Mouse (Mus musculus) midbrain, embryonic 11.5 days (tissue): ENCODE measurements around the gene Sp7. TPM values are rescaled to one million over a fixed set of nuclear protein-coding genes. Genes with fewer than 3 reads are reported as not detected.

Experiments
- ATAC-seq: fragments of 200-750 bp; cut with Nextera tagmentation; 2 replicates; pipeline ENCODE4 v1.8.0; 2017; ENCODE audit warnings: moderate TSS enrichment, moderate library complexity; ENCODE audit not compliant: low FRiP score
- DNase-seq: peaks from one replicate; pipeline ENCODE4 v3.0.0; 2015; ENCODE audit warnings: low spot score; ENCODE audit errors: missing footprints
- H3K27ac ChIP-seq: fragments of 300-500 bp; sonication (generic); 2 replicates; pipeline ENCODE4 v1.5.1; 2014; ENCODE audit warnings: low read depth, low read length
- H3K27me3 ChIP-seq: fragments of 300-500 bp; sonication (generic); 2 replicates; pipeline ENCODE4 v1.6.1; 2014; ENCODE audit warnings: mild to moderate bottlenecking, low read length, moderate library complexity, mixed read lengths; ENCODE audit not compliant: control insufficient read depth, insufficient read depth
- H3K36me3 ChIP-seq: fragments of 300-500 bp; sonication (generic); 2 replicates; pipeline ENCODE4 v1.6.1; 2014; ENCODE audit warnings: mild to moderate bottlenecking, low read length, moderate library complexity, mixed read lengths; ENCODE audit not compliant: control insufficient read depth, insufficient read depth
- H3K4me1 ChIP-seq: fragments of 300-500 bp; sonication (generic); 2 replicates; pipeline ENCODE4 v1.6.1; 2014; ENCODE audit warnings: low read length; ENCODE audit not compliant: control insufficient read depth, insufficient read depth
- H3K4me2 ChIP-seq: fragments of 300-500 bp; sonication (generic); 2 replicates; pipeline ENCODE4 v1.6.1; 2014; ENCODE audit warnings: mild to moderate bottlenecking, moderate library complexity
- H3K4me3 ChIP-seq: fragments of 300-500 bp; sonication (generic); 2 replicates; pipeline ENCODE4 v1.5.1; 2014; ENCODE audit warnings: low read depth, low read length
- H3K9ac ChIP-seq: fragments of 300-500 bp; sonication (generic); 2 replicates; pipeline ENCODE4 v1.6.1; 2014; ENCODE audit warnings: low read length
- H3K9me3 ChIP-seq: fragments of 300-500 bp; sonication (generic); 2 replicates; pipeline ENCODE4 v1.6.1; 2016; ENCODE audit warnings: low read length; ENCODE audit not compliant: control insufficient read depth
- WGBS: fragments of 180-500 bp; shearing (Covaris S2); extraction: QIAGEN DNeasy Blood & Tissue Kit; methylation state at CpG from one replicate; pipeline ENCODE4 v1.1.7; 2014; 5-methylcytosine and 5-hydroxymethylcytosine counted together
- polyA plus RNA-seq: library from polyadenylated mRNA; unstranded; fragments of >200 nt; fragmentation: Nextera tagmentation; extraction: Ambion mirVana; gene quantifications from 2 replicates; pipeline ENCODE4 v1.2.1, GENCODE M21; 2014

Gene Sp7
- 0.51 and 0.90 TPM in 2 replicates for polyA plus RNA-seq

GRCm38 (mm10) chr15:102366733-102367344 is at the start of gene Sp7:
Gene Sp7 (minus strand): TSS chr15:102367182.
- no peak for ATAC-seq

GRCm38 (mm10) chr15:102413687-102414086 is 46.7 kb upstream of the Sp7 start:
- H3K4me3 ChIP-seq, result no peak overlapping the region
- DNase-seq (no peak), ATAC-seq (no peak)
- H3K9me3 ChIP-seq, result no peaks in the 10 kb centered on the region
- H3K27ac ChIP-seq, result no peak overlapping the region
- H3K4me1 ChIP-seq, result peaks cover 14% of the 10 kb centered on the region
- H3K27me3 ChIP-seq, result no peaks in the 10 kb centered on the region
- H3K9ac ChIP-seq, result no peak overlapping the region
- H3K36me3 ChIP-seq, result peaks cover 39% of the 10 kb centered on the region
- no peak overlapping the region for H3K4me2 ChIP-seq

More at GRCm38 (mm10) chr15:102366733-102367344, at the start of gene Sp7:
- peak within 1 kb of the TSS; percentile 14; the same call in 1 of the 2 replicates for H3K4me3 ChIP-seq
- H3K4me2 ChIP-seq, result peak within 1 kb of the TSS; percentile 47
- WGBS, result 9% methylated on average over 15 of the region's 15 CpGs
- H3K9me3 ChIP-seq, result no peaks in the 10 kb centered on the region
- peaks cover 11% of the 10 kb centered on the region for H3K27me3 ChIP-seq
- H3K36me3 ChIP-seq, result no peaks in the 10 kb centered on the region
- peak; percentile 89 for DNase-seq
- no peak within 1 kb of the TSS for H3K27ac ChIP-seq
- peaks cover 19% of the 10 kb centered on the region for H3K4me1 ChIP-seq
- H3K9ac ChIP-seq, result peak within 1 kb of the TSS; percentile 36

- no peak overlapping the region for H3K9ac ChIP-seq
- H3K9me3 ChIP-seq, result no peaks in the 10 kb centered on the region
- no peak overlapping the region for H3K4me3 ChIP-seq
- H3K27me3 ChIP-seq, result no peaks in the 10 kb centered on the region
- H3K4me1 ChIP-seq, result peaks cover 24% of the 10 kb centered on the region
- H3K36me3 ChIP-seq, result peaks cover 47% of the 10 kb centered on the region
- DNase-seq (no peak), ATAC-seq (no peak)
- 0 out of 2 replicates have a peak overlapping the region, but pooled peaks have one; percentile 15 for H3K4me2 ChIP-seq
- no peak overlapping the region for H3K27ac ChIP-seq
- 91% methylated on average over 1 of the region's 1 CpGs for WGBS
Observed at GRCm38 (mm10) chr15:102411077-102411476, 44.1 kb upstream of the Sp7 start.

- H3K27me3 ChIP-seq, result no peaks in the 10 kb centered on the region
- H3K4me1 ChIP-seq, result peaks cover 27% of the 10 kb centered on the region
- H3K9me3 ChIP-seq, result no peaks in the 10 kb centered on the region
- 97% methylated on average over 3 of the region's 3 CpGs for WGBS
- no peak overlapping the region for H3K27ac ChIP-seq
- ATAC-seq, result no peak
- H3K4me2 ChIP-seq, result no peak overlapping the region
- no peak overlapping the region for H3K4me3 ChIP-seq
- H3K36me3 ChIP-seq, result peaks cover 47% of the 10 kb centered on the region
- no peak for DNase-seq
- no peak overlapping the region for H3K9ac ChIP-seq
Observed at GRCm38 (mm10) chr15:102409286-102409685, 42.3 kb upstream of the Sp7 start.

GRCm38 (mm10) chr15:102408558-102409130 is 41.7 kb upstream of the Sp7 start:
- 85% methylated on average over 2 of the region's 2 CpGs for WGBS
- H3K36me3 ChIP-seq, result peaks cover 43% of the 10 kb centered on the region
- no peak overlapping the region; the same call in 1 of the 2 replicates for H3K9ac ChIP-seq
- H3K4me1 ChIP-seq, result peaks cover 27% of the 10 kb centered on the region
- no peak overlapping the region for H3K27ac ChIP-seq
- DNase-seq, result no peak
- H3K27me3 ChIP-seq, result no peaks in the 10 kb centered on the region
- no peak overlapping the region for H3K4me2 ChIP-seq
- H3K9me3 ChIP-seq, result no peaks in the 10 kb centered on the region
- ATAC-seq, result no peak
- no peak overlapping the region for H3K4me3 ChIP-seq

- ATAC-seq (no peak), DNase-seq (no peak)
- no peaks in the 10 kb centered on the region for H3K9me3 ChIP-seq
- H3K9ac ChIP-seq, result no peak overlapping the region
- H3K4me1 ChIP-seq, result peaks cover 27% of the 10 kb centered on the region
- H3K4me2 ChIP-seq, result no peak overlapping the region
- H3K27me3 ChIP-seq, result no peaks in the 10 kb centered on the region
- no peak overlapping the region for H3K27ac ChIP-seq
- WGBS, result 92% methylated on average over 10 of the region's 10 CpGs
- no peak overlapping the region for H3K4me3 ChIP-seq
- peaks cover 40% of the 10 kb centered on the region for H3K36me3 ChIP-seq
Observed at GRCm38 (mm10) chr15:102407681-102408557, 40.9 kb upstream of the Sp7 start.

- Histone ChIP-seq H3K36me3 (peaks cover 33% of the 10 kb centered on the region), H3K27ac (peak overlapping the region; percentile 89), H3K4me1 (peaks cover 27% of the 10 kb centered on the region), H3K9ac (peak overlapping the region; percentile 95), H3K9me3 (no peaks in the 10 kb centered on the region), H3K27me3 (no peaks in the 10 kb centered on the region), H3K4me2 (peak overlapping the region; percentile 55), H3K4me3 (peak overlapping the region; percentile 94)
- DNase-seq (peak; percentile 90), ATAC-seq (no peak)
- WGBS, result 34% methylated on average over 3 of the region's 3 CpGs
Observed at GRCm38 (mm10) chr15:102406912-102407580, 40.1 kb upstream of the Sp7 start.

GRCm38 (mm10) chr15:102406196-102406911 is 39.4 kb upstream of the Sp7 start:
- H3K27me3 ChIP-seq, result no peaks in the 10 kb centered on the region
- no peaks in the 10 kb centered on the region for H3K9me3 ChIP-seq
- peak overlapping the region; percentile 89 for H3K27ac ChIP-seq
- peak overlapping the region; percentile 55 for H3K4me2 ChIP-seq
- H3K36me3 ChIP-seq, result peaks cover 27% of the 10 kb centered on the region
- under 1% methylated on average over 30 of the region's 69 CpGs for WGBS
- H3K9ac ChIP-seq, result peak overlapping the region; percentile 95
- ATAC-seq, result no peak
- H3K4me1 ChIP-seq, result peaks cover 27% of the 10 kb centered on the region
- peak; percentile 99 for DNase-seq
- H3K4me3 ChIP-seq, result peak overlapping the region; percentile 94
